Mouse (Mus musculus) CD8-positive naive resting alpha-beta T cell, adult 2 months (primary cell): ENCODE results near the gene Btbd19.

ENCODE experiments used
- DNase-seq, 2 experiments: peaks; one replicate each; pipeline ENCODE4 v3.0.0; 2022; ENCODE audit warnings: low read depth in 2 of 2, low spot score in 2 of 2

The Btbd19 gene

DNA sequence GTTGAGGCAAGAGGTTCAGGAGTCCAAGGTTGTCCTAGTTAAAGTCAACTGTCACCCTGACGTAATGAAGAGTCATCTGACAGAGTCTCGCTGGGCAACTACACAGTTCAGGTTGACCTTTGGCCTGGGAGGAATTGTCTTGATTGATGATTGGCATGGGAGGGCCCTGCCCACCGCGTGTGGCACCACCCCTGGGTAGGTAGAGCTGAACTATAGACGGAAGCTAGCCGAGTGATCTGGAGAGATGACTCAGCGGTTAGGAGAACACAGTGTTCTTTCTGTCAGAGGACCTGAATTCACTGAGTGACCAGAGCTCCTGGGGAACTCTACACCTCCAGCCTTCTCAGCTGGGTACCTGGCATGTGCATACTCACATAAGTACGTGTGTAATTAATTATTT, 10.5 kb upstream of the Btbd19 start:
- DNase-seq, result no peak

DNA sequence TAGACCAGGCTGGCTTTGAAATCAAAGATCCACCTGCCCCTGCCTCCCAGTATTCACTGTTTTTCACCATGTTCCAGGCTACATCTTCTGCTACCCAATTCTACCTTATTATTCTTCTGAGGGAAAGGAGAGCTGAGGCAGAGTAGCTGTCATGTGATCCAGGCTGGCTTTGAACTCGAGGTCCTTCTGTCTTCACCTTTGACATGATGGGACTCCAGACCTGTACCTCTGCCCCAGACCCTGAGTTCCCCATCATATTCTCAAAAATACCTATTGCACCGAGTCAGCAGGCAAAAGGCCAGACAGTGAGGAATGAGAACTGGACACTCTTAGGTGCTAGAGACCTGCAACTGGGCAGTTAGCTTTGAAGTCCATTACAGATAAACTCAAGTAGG, 9.1 kb upstream of the Btbd19 start:
- no peak for DNase-seq

DNA sequence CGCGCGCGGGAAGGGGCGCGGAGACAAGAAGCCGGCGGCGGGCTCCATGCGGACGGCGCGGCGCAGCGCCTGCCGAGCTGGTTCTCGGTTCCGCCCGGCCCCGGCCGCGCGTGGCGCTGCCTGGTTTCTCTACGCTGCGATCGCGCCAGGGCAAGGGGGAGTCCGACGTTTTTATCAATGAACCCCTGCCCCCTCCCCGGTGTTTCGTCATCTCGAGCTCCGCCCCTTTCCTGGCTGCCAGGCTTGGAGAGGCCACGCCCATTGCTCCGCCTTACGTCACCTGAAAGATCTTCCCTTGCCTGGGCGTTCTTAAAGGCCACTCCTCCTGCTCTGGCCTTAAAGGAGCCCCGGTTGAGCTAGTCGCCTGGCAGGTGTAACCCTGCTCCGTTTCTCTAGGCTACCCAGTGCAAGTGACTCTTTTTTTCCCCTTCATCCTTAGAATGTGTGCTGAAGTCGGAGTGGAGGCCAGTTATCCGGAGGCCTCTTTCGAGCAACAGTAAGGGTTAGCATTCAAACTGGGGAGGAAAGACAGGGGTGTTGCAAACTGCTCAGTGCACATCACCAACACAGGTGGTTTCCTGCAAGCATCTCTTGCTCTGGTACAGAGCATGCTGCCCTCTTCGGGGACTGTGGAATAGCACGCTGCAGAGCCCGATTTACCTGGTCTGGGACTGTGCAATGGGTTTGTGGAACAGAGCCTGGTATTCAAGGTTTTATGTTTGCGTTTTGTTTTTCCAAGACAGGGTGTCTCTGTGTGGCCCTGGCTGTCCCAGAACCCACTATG, 8.5 kb upstream of the Btbd19 start, which contains the start of gene Plk3:
Gene Plk3 (minus strand): TSS at position 147 of the 784 bp plus-strand sequence.
- peak; percentile 97 to 98 for DNase-seq

DNA sequence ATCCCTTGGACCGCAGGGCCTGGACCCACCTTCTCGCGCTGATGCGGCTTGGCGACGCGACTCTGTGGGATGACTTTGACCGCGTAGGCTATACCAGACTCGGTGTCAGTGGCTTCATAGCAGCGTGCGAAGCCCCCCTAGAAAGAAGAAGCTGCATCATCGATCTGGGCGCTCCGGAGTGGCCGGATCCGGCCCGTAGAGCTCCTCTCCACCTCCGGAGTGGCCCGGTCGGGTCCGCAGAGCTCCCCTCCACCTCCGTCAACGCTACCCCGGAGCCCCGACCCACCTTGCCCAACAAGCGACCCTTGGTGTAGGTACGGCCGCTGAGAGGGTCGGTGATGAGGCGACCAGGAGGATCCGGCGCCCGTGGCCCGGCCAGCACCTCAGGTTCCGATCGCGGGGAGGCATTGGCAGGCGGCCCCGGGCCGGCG, 7.9 kb upstream of the Btbd19 start:
- DNase-seq, result no peak

DNA sequence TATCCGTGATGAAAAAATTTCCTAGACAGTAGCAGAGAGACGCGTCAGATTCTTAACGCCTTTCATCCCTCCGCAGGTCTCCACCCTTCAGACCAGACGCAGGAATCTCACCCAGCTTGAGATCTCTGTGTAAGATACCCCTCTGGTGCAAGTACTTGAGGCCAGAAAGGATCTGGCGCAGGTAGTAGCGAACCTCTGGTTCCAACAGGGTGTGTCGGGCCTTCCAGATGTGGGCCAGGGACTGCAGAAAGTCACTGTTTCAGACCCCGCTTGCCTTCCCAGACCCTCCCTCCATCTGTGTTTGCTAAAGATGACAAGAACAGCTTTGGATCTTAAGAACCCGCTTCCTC, 7.2 kb upstream of the Btbd19 start:
- DNase-seq, result no peak

- DNase-seq, result no peak
Observed at GRCm38 (mm10) chr4:117131890-117132793, 6.6 kb upstream of the Btbd19 start.

- no peak for DNase-seq
Observed at GRCm38 (mm10) chr4:117131198-117131597, 5.7 kb upstream of the Btbd19 start.

GRCm38 (mm10) chr4:117130790-117131189, 5.3 kb upstream of the Btbd19 start:
- no peak for DNase-seq

- DNase-seq, result no peak
Observed at GRCm38 (mm10) chr4:117127991-117128686, 2.6 kb upstream of the Btbd19 start.

DNA sequence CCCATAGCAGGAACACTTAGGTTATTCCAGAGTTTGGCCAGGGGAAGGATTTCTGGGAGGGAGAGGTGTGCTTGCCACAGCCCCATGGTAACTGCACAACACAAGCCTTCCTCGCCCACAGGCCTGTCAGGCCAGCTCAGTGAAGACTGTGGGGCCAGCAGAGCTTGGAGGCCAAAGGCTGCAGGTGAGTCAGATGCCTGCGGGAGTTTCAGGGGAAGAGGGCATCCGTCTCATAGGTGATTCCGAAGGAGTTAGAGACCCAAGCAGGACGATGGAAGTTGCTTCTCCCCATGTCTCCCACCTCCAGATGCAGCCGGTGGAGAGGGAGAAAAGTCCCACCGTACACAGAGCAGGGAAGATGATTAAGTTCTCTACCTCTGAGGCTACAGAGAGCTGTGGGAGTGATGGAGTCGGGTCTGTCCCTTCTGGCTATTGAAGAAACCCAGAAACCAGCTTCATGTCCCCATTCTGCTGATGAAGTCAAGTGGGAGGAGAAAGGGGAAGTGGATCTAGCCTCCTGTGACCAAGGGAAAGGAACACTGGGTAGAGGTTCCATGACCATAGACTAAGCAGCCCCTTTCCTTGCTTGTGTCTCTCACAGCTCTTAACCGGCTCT, 1.3 kb upstream of the Btbd19 start, which contains the start of gene Tctex1d4:
Gene Tctex1d4 (plus strand): TSS at position 120 of the 616 bp plus-strand sequence.
- no peak for DNase-seq

DNA sequence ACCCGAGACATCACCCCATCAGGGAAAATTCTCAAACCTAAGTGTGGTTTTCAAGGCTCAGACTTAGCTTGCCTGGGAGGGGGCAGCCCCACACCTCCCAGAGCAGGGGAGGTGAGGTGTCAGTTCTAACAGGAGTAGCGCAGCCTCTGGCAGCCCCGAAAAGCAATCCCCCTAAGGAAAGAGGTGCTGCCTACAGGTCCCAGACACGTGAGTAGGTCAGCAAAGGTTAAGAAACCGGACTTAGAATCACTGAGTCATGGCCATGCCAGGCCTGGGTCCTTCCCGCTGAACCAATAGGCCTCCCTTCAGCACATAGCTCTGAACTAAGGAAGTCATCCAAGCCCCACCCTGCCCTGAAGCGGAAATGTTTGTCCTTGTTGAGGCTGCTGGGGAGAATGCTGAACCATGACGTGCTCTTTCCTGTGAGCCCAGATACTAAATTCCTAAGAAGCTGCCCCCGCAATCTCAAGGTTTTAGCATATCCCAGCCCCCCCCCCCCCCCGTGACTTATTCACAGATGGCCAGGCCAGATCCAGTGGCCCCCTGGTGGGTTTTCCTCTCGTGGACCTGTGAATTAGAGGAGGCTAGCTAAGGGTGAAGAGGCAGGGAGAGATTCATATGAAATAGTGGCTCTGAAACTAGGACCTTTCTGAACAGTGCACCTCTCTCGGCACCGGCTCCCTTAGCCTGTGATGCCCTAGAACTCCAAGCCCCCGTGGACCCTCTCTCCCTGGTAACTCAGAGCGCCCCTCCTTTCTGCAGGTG, 567 bp upstream of the Btbd19 start:
- DNase-seq, result peak; percentile 59 to 60

GRCm38 (mm10) chr4:117124518-117125347, 792 bp downstream of the Btbd19 start:
- peak; percentile 75 to 80 for DNase-seq

DNA sequence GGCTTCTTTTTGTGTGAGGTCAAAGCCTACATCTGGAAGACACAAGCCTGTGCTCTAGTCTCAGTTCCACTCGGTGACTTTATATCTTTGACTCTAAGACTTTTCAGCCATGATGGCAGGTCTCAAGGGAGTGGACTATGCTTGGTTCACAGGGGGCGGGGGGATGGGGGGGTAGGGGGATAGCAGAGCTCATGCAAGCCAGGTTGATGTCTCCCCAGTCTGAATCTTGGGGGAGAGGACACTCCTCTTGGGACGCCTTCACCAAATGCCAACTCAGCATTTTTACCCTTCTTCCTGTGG, 1.4 kb downstream of the Btbd19 start:
- no peak for DNase-seq

GRCm38 (mm10) chr4:117123546-117124217, 1.8 kb downstream of the Btbd19 start:
- DNase-seq, result no peak

- DNase-seq, result no peak
Observed at GRCm38 (mm10) chr4:117122209-117122608, 3.3 kb downstream of the Btbd19 start.

DNA sequence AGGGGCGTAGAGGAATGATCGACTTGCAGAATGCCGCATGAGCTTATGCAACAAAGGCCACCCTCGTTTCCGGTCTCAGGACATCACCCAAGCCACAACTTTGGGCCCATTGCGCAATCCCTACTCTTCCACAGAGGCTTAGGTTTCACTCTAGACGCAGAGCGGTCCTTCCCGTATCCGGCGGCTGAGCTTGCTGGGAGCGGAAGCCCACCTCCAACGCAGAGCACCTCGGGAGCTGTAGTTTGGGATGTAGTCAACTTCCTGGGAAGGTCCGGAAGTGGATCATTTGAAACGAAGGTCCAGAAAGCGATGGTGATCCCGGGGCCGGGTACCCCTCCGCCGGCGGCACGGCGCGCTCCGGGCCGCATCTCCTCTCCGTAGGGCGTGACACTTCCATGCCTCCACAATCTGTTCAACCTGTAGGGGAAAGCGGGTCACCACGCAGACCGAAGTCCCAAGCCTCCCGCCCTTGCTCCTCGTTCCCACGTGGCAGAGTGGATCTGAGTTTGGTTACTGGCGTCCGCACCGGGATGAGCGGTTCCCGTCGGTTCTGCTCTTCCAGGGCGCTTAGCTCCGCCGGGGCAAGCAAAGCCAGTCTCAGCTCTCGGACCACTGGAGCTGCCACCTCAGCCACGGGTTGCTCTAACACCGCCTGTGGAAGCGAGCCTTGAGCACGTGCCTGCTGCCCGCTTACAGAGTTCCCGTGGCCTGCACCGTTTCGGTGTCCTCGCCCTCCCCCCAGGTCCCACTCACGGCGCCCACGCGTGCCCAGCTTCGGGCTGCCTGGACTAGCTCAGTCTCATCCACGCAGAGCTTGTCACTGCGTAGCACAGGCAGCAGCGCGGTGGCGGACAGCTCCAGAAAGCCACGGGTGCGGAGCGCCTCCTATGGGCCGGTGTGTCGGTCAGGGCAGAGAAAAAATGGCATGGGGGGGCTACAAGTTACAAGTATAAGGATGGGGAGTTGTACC, 4.8 kb downstream of the Btbd19 start:
- peak; percentile 82 to 88 for DNase-seq

- DNase-seq, result no peak
Observed at GRCm38 (mm10) chr4:117120052-117120444, 5.5 kb downstream of the Btbd19 start.

- no peak for DNase-seq
Observed at GRCm38 (mm10) chr4:117119636-117120035, 5.9 kb downstream of the Btbd19 start.
